Mouse (Mus musculus) kidney, adult 2 months (tissue): ENCODE data around the gene Fhdc1.

ENCODE experiments used
- CTCF ChIP-seq: fragments of 200-500 bp; conservative IDR thresholded peaks from 2 replicates; pipeline ENCODE4 v1.5.1; 2011; ENCODE audit warnings: low read depth, mild to moderate bottlenecking, control low read depth, low read length, moderate library complexity, mixed read lengths; ENCODE audit not compliant: insufficient read depth, insufficient read length
- POLR2A ChIP-seq: fragments of 200-500 bp; IDR thresholded peaks from one replicate; pipeline ENCODE4 v1.6.1; 2011; ENCODE audit warnings: low read depth, low read length, control low read depth

GRCm38 (mm10) chr3:84502101-84502500 lies 21.9 kb upstream of the Fhdc1 start:
- TF ChIP-seq CTCF (no peak), POLR2A (no peak)
